Mouse (Mus musculus) limb, embryonic 10.5 days (tissue): ENCODE data around the gene Zfand2b. TPM values are rescaled to one million over a fixed set of nuclear protein-coding genes. Genes with fewer than 3 reads are reported as not detected.

Experiments used
- DNase-seq: peaks from one replicate; pipeline ENCODE4 v3.0.0-alpha.2; 2017; ENCODE audit warnings: low spot score
- H3K27ac ChIP-seq: fragments of 300-500 bp; sonication (generic); 2 replicates; pipeline ENCODE4 v1.5.1; 2016; ENCODE audit warnings: mild to moderate bottlenecking
- H3K27me3 ChIP-seq: fragments of 300-500 bp; sonication (generic); 2 replicates; pipeline ENCODE4 v1.6.1; 2016; ENCODE audit warnings: low read depth, mild to moderate bottlenecking; ENCODE audit not compliant: poor library complexity, severe bottlenecking
- H3K36me3 ChIP-seq: fragments of 300-500 bp; sonication (generic); 2 replicates; pipeline ENCODE4 v1.6.1; 2016; ENCODE audit warnings: mild to moderate bottlenecking, moderate library complexity
- H3K4me1 ChIP-seq: fragments of 300-500 bp; sonication (generic); 2 replicates; pipeline ENCODE4 v1.6.1; 2016
- H3K4me3 ChIP-seq: fragments of 300-500 bp; sonication (generic); 2 replicates; pipeline ENCODE4 v1.5.1; 2016; ENCODE audit warnings: mild to moderate bottlenecking, moderate library complexity
- H3K9me3 ChIP-seq: fragments of 300-500 bp; sonication (generic); replicated peaks from 2 replicates; pipeline ENCODE4 v1.6.1; 2016; ENCODE audit warnings: mild to moderate bottlenecking
- WGBS: fragments of 180-500 bp; shearing (Covaris S2); methylation state at CpG from one replicate; pipeline ENCODE4 v1.1.7; 2016; 5-methylcytosine and 5-hydroxymethylcytosine counted together
- polyA plus RNA-seq: library from polyadenylated mRNA; unstranded; fragments of >200 nt; fragmentation: Nextera tagmentation; extraction: Ambion mirVana; gene quantifications from 2 replicates; pipeline ENCODE4 v1.2.1, GENCODE M21; 2016

Zfand2b gene
- polyA plus RNA-seq, 1 experiment from 2014 or later, result 35.5 TPM

DNA sequence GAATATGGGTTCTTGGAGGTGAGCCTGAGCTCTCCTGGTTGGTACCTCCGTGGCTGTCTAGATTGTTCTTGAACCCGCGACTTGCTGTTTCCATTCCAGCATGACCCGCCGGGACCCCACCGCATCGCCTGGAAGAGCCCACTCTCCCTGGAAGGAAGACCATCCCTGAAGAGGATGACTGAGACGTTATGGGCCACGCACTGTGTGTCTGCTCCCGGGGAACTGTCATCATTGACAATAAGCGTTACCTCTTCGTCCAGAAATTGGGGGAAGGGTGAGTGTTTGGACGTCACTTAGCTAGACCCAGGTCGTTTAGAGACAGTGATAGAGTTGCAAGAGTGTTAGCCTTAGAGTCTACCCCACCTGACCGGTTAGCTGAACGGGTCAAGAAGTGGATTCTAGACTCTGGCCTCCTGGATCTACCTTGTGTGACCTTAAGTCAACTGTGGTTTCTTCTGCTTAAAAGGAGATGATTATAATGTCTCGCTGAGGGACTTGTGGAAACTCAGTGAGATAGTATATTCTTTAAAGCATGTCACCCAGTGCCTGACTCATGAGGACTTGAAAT lies 42.8 kb downstream of the Zfand2b start:
- 17% methylated on average over 17 of the region's 17 CpGs for WGBS

DNA sequence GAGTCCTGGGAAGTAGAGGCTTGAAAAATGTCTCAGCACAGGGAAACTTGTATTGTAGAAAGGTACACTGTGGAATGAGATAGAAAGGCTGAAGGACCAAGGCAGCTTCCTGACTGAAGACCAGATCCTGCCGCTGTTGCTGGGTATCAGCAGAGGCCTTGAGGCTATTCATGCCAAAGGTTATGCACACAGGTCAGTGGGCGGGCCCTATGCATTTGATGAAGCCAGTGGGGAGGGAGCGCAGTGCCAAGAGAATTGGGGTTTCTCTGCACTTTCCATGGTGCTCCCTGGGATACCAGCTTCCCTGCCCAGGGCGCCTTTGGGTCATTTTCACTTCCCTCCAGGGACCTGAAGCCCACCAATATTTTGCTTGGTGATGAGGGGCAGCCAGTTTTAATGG lies 44.1 kb downstream of the Zfand2b start:
- peaks cover 44% of the 10 kb centered on the region for H3K36me3 ChIP-seq
- no peak for DNase-seq
- WGBS, result 86% methylated on average over 4 of the region's 4 CpGs
- peaks cover 27% of the 10 kb centered on the region for H3K27me3 ChIP-seq
- peak overlapping the region; percentile 2; the same call in 1 of the 2 replicates for H3K4me3 ChIP-seq
- peaks cover 51% of the 10 kb centered on the region for H3K4me1 ChIP-seq
- no peaks in the 10 kb centered on the region for H3K9me3 ChIP-seq
- H3K27ac ChIP-seq, result no peak overlapping the region

More for the DNA sequence above, 42.8 kb downstream of the Zfand2b start:
- Histone ChIP-seq H3K9me3 (no peaks in the 10 kb centered on the region), H3K4me1 (peaks cover 51% of the 10 kb centered on the region), H3K4me3 (peak overlapping the region; percentile 79), H3K36me3 (peaks cover 44% of the 10 kb centered on the region), H3K27ac (peak overlapping the region; percentile 87), H3K27me3 (peaks cover 14% of the 10 kb centered on the region)
- no peak for DNase-seq

DNA sequence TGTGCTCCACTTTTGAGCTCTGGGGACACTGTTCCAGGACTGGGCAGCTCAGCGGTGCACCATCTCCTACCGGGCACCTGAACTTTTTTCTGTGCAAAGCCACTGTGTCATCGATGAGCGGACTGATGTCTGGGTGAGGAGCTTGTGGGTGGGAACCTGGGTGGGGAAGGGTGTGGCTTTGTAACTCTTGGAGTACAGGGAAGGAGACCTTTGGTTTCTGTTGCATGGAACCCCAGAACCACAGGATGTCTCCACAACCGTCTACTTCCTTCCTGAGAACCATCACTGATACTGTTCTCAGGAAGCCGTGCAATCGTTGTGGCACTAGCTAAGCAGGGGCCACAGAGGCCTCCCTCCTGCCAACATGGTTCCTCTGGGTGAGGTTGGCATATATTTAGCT lies 44.6 kb downstream of the Zfand2b start:
- H3K36me3 ChIP-seq, result peaks cover 44% of the 10 kb centered on the region
- peaks cover 32% of the 10 kb centered on the region for H3K27me3 ChIP-seq
- H3K9me3 ChIP-seq, result no peaks in the 10 kb centered on the region
- no peak for DNase-seq
- peaks cover 55% of the 10 kb centered on the region for H3K4me1 ChIP-seq
- 93% methylated on average over 7 of the region's 7 CpGs for WGBS
- no peak overlapping the region for H3K27ac ChIP-seq
- H3K4me3 ChIP-seq, result no peak overlapping the region

DNA sequence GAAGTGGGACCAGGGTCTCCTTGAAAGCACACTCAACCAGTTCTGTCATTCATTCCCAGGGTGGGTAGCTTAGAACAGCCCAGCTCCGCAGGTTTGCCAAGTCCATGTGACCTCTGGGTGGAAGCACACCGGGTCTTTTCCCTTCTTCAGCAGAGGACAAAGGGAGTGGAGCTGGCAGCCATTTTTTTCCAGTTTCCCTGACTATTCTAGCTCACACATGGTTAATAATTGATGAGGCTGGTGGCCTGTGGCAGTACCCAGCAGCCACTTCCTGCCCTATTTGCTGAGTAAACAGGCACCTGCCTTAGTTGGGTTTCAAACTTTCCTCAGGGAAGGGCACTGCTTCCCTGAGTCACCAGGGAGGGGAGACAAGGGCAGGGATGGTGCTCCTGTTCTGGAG lies 46.0 kb downstream of the Zfand2b start:
- Histone ChIP-seq H3K27ac (no peak overlapping the region), H3K9me3 (no peaks in the 10 kb centered on the region), H3K4me1 (peaks cover 56% of the 10 kb centered on the region), H3K4me3 (no peak overlapping the region), H3K27me3 (peaks cover 40% of the 10 kb centered on the region), H3K36me3 (peaks cover 44% of the 10 kb centered on the region)
- DNase-seq, result no peak
- 78% methylated on average over 2 of the region's 2 CpGs for WGBS

DNA sequence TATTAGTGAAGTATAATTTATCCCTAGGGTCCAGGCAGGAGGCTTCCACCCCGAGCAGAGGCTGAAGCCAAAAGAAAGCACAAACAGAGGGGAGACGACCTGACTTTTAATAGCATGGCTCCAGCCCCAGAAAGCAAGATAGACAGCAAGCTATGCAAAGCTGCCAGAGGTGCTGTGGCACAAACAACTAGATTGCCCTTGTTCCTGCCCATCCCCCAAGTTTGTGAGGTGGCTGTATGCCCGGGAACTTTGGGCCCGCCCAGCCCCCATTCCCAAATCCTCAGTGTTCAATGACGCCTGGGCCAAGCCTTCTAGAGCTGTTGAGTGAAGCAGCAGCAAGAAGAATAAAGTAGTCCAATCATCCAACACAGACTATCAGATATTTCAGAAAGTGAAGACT lies 46.4 kb downstream of the Zfand2b start:
- Histone ChIP-seq H3K4me3 (no peak overlapping the region), H3K27ac (no peak overlapping the region), H3K4me1 (peaks cover 56% of the 10 kb centered on the region), H3K9me3 (no peaks in the 10 kb centered on the region), H3K27me3 (peaks cover 44% of the 10 kb centered on the region), H3K36me3 (peaks cover 44% of the 10 kb centered on the region)
- 84% methylated on average over 5 of the region's 5 CpGs for WGBS
- no peak for DNase-seq

DNA sequence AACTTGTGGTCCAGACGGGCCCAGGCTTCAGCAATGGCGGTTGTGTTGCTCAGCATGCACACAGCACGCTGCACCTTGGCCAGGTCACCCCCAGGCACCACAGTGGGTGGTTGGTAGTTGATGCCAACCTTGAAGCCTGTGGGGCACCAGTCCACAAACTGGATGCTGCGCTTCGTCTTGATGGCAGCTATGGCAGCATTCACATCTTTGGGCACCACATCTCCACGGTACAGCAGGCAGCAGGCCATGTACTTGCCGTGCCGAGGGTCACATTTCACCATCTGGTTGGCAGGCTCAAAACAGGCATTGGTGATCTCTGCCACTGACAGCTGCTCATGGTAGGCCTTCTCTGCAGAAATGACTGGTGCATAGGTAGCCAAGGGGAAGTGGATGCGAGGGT lies 47.3 kb downstream of the Zfand2b start:
- H3K9me3 ChIP-seq, result no peaks in the 10 kb centered on the region
- WGBS, result 93% methylated on average over 9 of the region's 9 CpGs

DNA sequence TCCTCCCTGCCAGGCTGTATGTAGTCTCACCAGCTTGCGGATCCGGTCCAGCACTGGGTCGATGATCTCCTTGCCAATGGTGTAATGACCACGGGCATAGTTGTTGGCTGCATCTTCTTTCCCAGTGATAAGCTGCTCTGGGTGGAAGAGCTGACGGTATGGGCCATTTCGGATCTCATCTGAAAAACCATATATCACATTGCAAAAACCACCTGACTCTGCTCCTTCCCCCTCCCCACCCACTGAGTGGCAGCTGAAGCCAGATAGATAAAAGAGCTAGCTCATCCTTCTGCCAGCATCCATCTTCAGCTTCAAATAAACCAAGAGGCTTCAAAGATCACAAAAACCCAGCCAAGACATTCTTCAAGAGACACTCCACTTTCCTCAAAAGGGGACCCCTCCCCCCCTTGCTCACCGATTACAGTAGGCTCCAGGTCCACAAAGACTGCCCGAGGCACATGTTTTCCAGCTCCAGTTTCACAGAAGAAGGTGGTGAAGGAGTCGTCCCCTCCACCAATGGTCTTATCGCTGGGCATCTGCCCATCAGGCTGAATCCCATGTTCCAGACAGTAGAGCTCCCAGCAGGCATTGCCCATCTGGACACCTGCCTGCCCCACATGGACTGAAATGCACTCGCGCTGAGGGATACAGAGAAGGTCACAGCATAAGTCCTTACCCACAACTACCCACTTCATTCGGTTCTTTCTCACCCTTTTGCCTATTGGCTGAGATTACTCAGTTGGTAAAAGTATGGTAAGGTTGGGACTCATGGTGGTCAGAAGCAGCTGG lies 48.5 kb downstream of the Zfand2b start:
- WGBS, result 76% methylated on average over 13 of the region's 13 CpGs
- H3K36me3 ChIP-seq, result peaks cover 40% of the 10 kb centered on the region
- H3K27me3 ChIP-seq, result peaks cover 65% of the 10 kb centered on the region
- no peak overlapping the region for H3K27ac ChIP-seq
- H3K9me3 ChIP-seq, result no peaks in the 10 kb centered on the region
- no peak overlapping the region for H3K4me3 ChIP-seq
- DNase-seq, result no peak
- peaks cover 35% of the 10 kb centered on the region for H3K4me1 ChIP-seq

More for the DNA sequence above, 47.3 kb downstream of the Zfand2b start:
- Histone ChIP-seq H3K27me3 (peaks cover 53% of the 10 kb centered on the region), H3K4me3 (no peak overlapping the region), H3K27ac (no peak overlapping the region), H3K4me1 (peaks cover 47% of the 10 kb centered on the region), H3K36me3 (peaks cover 44% of the 10 kb centered on the region)
- no peak for DNase-seq

DNA sequence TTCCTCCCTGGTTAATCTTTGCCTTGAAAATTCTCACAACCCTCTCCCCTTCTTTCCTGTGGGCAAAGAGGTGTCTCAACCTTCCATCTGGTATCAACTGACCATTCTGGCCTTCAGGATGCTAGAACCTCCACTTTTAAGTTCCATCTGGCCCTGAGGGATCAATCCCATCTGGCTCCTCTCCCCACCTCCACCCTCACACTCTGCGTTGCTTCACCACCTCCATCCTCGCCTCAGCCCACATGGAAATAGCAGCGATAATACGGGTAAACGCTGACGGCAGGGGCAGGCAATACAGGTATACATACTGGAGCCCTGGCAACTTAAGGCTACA lies 49.4 kb downstream of the Zfand2b start:
- WGBS, result 2% methylated on average over 6 of the region's 6 CpGs

DNA sequence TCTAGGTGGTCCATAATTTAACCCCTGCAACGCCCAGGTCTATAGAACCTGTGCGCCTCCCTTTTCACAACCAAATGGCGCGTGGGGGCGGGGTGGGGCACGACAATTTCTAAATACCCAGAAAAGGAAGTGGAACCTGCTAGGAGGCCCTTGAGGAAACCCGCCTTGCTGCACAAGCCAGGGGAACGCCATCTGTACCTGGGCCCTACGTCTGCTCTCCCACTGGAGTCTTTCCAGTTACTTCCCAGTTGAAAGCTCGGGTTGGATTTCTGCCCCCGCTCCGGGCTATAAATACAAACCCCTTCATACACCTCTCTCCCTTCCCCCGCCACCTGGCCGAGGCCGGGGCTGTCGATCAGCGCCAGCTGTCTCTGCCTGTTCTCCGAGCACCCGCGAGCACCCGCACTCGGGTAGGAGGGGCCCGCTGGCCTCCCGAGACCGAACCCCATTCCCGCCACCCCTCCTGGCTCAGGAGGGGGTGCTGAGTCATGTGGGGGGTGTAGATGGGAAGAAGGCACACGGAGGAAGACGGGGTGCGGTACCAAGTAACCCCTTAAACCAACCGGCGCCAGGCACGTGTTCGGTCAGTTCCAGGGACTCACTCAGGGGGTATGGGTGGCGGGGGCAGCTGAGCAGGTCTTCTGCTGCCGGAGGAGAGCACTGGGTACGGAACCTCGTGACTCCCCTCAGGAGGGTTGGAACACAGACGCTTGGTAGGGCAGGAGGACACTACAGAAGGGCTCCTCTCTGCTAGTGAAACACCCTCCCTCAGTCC lies 50.0 kb downstream of the Zfand2b start:
- Histone ChIP-seq H3K27me3 (peaks cover 78% of the 10 kb centered on the region), H3K36me3 (peaks cover 26% of the 10 kb centered on the region), H3K27ac (peak overlapping the region; percentile 40; the same call in 1 of the 2 replicates), H3K4me3 (peak overlapping the region; percentile 60), H3K4me1 (peaks cover 22% of the 10 kb centered on the region), H3K9me3 (no peaks in the 10 kb centered on the region)
- 1% methylated on average over 38 of the region's 38 CpGs for WGBS
- DNase-seq, result peak; percentile 59

More for the DNA sequence above, 49.4 kb downstream of the Zfand2b start:
- peaks cover 31% of the 10 kb centered on the region for H3K36me3 ChIP-seq
- DNase-seq, result no peak
- H3K9me3 ChIP-seq, result no peaks in the 10 kb centered on the region
- peaks cover 74% of the 10 kb centered on the region for H3K27me3 ChIP-seq
- peaks cover 27% of the 10 kb centered on the region for H3K4me1 ChIP-seq
- H3K27ac ChIP-seq, result no peak overlapping the region
- peak overlapping the region; percentile 60 for H3K4me3 ChIP-seq

DNA sequence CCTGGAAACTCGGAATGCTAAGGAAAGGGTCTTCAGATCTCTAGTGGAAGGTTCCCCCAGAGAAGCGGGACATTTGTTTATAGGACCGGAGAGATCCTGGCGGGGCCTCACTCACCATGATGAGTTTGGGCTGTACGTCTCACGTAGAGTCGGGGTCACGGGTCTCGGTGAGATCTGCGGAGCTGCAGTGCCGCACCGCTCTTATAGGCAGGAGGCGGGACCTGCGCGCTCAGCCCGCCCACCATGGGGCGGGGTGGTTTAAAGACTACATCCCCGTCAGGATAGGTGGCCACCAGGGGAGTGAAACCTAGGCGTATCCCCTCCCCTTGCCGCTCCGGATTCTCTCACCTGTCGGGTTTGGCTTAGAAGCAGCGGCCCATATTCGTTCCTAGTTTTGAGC lies 50.6 kb downstream of the Zfand2b start:
- H3K9me3 ChIP-seq, result no peaks in the 10 kb centered on the region
- H3K4me1 ChIP-seq, result peaks cover 22% of the 10 kb centered on the region
- WGBS, result 0% methylated on average over 24 of the region's 24 CpGs
- H3K27ac ChIP-seq, result no peak overlapping the region
- H3K27me3 ChIP-seq, result peaks cover 82% of the 10 kb centered on the region
- peak overlapping the region; percentile 60 for H3K4me3 ChIP-seq
- H3K36me3 ChIP-seq, result peaks cover 19% of the 10 kb centered on the region
- DNase-seq, result peak; percentile 79

DNA sequence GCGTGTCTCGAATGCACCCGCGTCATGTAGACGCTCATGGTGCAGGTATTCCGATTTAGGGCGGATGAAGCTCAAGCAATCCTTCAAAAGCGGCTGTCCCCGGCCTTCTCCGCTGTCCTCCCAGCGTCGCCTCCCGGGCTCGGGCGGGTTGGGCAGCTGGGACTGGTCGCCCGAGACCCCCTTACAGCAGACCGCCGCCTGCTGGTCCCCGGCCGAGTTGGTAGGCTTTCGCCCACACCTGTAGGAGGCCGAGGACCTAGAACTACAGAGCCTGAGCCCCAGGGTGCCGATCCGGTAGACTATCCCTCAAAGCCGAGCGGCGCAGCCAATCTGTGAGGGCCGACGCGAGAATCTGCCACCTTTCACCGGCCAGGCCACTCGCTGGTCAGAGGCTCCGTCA lies 51.1 kb downstream of the Zfand2b start, which contains the start of gene Tuba4a:
Gene Tuba4a, minus strand, starts transcription at position 335 of the 400 bp plus-strand sequence.
- peak within 1 kb of the TSS; percentile 60 for H3K4me3 ChIP-seq
- no peaks in the 10 kb centered on the region for H3K9me3 ChIP-seq
- DNase-seq, result no peak
- peaks cover 22% of the 10 kb centered on the region for H3K4me1 ChIP-seq
- peaks cover 82% of the 10 kb centered on the region for H3K27me3 ChIP-seq
- peak within 1 kb of the TSS; percentile 40; the same call in 1 of the 2 replicates for H3K27ac ChIP-seq
- WGBS, result under 1% methylated on average over 34 of the region's 34 CpGs
- peaks cover 14% of the 10 kb centered on the region for H3K36me3 ChIP-seq
